Mouse (Mus musculus): ENCODE results near the gene Adat3. TPM values are rescaled to one million over a fixed set of nuclear protein-coding genes. Genes with fewer than 3 reads are reported as not detected.
A peak's percentile ranks its signal among the peaks of the same experiment; 100 is the strongest.

The Adat3 gene
- total RNA-seq, 2 experiments from 2014 or later, result 1.6 to 1.8 TPM

DNA sequence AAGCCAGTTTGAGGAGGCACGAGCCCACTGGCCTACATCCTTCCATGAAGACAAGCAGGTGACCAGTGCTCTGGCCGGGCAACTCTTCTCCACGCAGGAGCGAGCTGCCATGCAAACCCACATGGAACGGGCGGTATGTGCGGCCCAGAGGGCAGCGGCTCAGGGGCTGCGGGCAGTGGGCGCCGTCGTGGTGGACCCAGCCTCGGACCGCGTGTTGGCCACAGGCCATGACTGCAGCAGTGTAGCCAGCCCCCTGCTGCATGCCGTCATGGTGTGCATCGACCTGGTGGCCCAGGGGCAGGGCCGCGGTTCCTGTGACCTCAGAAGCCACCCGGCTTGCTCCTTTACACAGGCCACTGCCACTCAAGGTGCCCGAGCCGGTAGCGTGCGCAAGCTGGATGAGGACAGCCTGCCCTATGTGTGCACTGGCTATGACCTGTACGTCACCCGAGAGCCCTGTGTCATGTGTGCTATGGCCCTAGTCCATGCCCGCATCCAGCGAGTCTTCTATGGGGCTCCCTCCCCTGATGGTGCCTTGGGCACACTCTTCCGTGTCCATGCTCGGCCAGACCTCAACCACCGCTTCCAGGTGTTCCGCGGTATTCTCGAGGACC lies 4.2 kb downstream of the Adat3 start:
- no peak for DNase-seq
- intact Hi-C loops (cut with DNase I), result no loop called here

DNA sequence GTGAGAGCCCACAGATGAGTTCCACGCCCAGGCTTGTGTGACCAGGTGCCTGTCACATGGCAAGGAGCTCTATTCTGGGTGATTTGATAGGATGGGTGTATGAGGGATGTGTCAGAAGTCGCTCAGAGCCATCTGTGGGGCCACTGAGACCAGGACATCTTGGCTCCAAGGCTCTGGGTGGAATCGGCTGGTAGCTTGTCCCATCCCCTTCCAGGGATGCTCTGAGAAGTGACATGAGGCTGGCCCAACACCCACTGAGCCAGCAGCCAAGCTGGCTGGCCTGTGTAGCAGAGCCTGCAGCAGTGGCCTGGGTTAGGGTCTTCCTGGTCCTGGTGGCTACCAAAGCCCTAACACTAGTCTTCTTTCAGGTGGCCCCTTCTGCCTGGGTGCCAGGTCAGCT lies 5.8 kb downstream of the Adat3 start:
- no peak for DNase-seq
- intact Hi-C loops (cut with DNase I), result no loop called here

DNA sequence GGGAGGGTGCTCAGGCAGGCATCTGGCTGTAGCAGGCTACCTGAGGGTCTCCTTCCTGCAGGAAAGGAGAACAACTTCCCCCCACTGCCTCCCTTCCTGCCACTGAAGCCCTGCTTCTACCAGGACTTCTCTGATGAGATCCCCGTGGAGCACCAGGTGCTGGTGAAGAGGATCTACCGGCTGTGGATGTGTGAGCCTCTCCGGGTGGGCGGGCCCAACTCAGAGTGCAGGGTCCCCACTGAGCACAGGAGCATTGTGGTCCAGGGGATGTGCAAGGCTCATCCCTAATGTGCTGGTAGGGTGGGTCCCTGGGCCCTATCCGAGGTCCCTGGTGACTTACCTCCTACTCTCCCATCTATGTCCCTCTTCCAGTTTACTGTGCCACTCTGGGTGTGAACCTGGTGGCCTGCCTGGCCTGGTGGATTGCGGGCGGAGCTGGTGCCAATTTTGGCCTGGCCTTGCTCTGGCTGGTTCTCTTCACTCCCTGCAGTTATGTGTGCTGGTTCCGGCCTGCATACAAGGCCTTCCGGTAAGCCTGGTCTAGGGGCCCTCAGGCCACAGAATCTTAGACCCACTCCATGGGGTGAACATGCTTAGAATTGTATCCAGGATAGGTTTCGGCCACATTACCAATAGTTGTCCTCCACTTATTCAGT lies 6.7 kb downstream of the Adat3 start:
- DNase-seq, result no peak
- intact Hi-C loops (cut with DNase I), result no loop called here

DNA sequence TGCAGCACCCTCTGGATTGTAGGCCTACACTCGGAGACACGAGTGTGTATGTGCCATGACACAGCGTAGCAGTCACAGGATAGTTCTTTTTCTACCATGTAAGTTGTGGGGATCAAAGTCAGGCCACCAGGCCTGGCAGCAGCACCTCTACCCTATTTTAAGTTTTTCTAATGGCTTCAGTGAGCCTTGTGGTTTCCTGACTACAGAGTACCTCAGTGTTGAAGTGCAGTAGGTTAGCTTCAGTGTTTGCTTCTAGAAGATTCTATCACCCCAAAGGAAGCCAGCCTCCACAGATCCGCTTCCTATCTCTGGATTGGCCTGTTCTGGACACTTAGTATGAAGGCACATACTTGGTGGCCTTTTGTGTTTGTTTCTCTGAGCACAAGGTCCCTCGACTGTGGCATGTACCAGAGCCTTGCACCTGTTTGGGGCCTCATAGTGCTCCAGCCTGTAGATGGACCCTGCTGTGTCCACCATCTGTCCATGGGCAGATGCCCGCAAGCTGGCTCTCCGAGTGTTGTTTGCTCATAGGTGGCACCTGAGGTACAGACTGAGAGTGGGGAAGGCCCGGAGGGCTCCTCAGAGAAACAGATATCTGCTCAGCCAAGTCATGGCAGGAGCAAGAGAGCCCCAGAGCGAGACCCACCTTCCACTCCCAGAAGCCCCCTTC lies 7.6 kb downstream of the Adat3 start:
- intact Hi-C loops (cut with DNase I), result loop anchor here (2.0 kb wide), 2 partner anchors 31 to 75 kb away; no protein-coding TSS in a partner anchor
- no peak for DNase-seq

DNA sequence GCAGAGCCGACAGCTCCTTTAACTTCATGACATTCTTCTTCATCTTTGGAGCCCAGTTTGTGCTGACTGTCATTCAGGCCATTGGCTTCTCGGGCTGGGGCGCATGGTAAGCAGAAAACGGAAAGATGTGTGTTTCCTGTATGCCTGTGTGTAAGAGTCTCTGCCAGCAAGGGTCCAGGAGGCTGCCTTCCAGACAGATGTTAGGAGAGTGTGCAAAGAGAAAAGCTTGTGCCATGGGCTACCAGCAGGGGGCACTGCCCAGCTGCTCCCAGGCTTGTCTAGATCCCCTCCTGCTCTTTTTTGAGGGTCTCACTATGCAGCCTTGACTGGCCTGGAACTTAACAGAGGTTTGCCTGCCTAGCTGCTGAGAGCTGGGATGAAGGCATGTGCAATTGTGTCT lies 8.3 kb downstream of the Adat3 start:
- peak; percentile 68 to 71 for DNase-seq
- intact Hi-C loops (cut with DNase I), result loop anchor here (2.0 kb wide), 2 partner anchors 32 to 74 kb away; no protein-coding TSS in a partner anchor

DNA sequence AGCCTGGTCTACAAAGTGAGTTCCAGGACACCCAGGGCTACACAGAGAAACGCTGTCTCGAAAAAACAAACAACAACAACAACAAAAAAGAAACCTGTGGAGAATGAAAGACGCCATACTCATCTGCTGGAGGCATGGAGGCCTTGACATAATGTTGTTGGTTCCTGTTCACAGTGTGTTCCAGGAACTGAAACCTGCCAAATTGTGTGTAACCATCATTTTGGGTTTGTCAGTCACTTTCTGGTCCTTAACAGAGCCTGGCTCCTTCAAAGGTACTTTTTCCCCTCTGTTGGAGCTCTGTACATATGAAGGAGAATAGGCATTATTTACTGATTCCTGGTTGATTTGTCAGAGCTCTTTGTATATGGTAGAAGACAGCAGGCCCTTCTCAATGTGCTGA lies 9.2 kb downstream of the Adat3 start:
- intact Hi-C loops (cut with DNase I), result loop anchor here (2.0 kb wide), 2 partner anchors 33 to 73 kb away; no protein-coding TSS in a partner anchor
- no peak for DNase-seq

DNA sequence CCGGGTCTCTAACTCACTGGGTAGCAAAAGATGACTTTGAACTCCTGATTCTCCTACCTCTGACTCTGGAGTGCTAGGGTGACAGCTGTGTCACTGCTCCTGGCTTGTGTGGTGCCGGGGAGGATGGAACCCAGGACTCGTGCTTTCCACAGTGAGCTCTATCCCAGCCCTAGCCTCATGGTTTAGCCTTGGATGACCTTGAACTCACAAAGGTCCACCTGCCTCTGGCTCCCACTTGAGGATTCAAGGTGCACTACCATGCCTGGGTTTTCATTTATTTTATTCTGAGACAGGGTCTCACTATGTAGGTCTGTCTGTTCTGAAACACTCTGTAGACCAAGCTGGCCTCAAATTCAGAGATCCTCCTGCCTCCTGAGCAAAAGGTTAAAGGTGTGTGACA lies 11.1 kb downstream of the Adat3 start:
- intact Hi-C loops (cut with DNase I), result no loop called here
- DNase-seq, result no peak

DNA sequence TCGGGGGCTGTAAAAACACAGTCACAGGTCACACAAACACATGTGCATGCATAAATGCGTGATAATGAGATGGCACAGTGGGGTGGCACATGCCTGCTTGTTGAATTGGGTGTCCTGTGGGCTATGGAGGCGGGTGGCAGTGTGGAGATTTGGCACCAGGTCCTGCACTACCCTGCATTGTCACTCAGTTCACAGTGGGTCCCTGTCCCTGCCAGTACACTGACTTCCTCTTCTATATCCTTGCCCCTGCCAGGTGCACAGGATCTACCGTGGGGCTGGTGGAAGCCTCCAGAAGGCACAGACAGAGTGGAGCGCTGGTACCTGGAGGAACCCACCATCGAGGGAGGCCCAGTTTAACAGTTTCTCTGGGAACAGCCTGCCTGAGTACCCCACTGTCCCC lies 11.7 kb downstream of the Adat3 start:
- intact Hi-C loops (cut with DNase I), result no loop called here
- no peak for DNase-seq

DNA sequence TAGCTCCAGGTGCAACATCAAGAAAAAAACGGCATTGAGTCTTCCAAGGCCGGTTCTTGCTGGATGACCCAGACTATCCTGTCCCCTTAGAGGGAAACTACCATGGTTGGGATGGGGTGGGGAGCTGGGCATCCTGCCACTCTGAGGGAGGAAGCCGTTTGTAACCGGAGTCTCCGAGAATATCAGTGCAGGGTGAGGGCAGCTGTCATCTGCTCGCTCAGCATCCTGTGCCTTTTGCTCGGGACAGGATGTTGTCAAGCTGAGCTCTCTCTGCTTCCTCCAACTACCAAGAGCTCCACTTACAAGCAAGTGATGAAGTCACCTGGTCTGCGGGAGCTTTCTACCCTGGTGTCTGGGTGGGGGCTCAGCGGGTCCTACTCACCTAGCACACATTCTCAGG lies 15.5 kb downstream of the Adat3 start:
- DNase-seq, result no peak

DNA sequence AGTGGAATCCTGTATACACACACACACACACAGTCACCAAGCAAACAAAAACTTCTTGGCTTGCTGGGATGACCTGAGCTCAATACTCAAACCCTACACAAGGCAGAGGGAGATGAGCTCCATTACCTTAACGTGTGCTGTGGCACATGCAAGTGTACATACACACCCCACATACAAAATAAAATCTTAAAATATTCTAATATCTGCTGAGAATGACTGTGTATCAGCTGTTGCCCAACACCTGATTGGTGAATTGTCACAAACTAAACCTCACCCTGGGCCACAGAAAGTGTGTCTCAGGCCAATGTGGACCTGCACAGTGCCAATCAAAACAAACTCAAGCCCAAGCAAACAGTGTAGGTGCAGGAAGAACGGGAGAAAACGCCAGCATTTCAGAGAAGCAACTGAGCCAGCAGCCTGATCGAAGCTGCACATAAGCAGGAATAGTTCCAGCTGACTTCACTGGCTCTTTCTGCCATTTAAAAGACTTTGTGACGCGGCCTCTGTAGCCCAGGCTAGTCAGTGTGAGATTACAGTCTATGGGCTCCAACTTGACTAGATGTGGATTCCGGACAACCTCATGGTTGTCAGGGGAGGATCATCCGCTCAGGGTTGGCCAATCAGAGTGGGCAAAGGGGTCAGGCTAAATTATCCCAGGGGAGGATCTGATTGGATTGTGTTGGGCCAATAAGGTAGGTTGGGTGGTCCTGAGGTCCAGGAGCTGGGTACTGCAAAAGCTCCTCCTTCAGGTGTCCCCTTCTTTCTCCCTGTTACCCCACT lies 17.0 kb downstream of the Adat3 start:
- no peak for DNase-seq
- intact Hi-C loops (cut with DNase I), result loop anchor here (5.0 kb wide), 1 partner anchor 38 kb away; the partner anchor contains the start of gene Btbd2

More for the DNA sequence above, 15.5 kb downstream of the Adat3 start:
- intact Hi-C loops (cut with DNase I), result loop anchor here (1.0 kb wide), 1 partner anchor 27 kb away; no protein-coding TSS in a partner anchor

DNA sequence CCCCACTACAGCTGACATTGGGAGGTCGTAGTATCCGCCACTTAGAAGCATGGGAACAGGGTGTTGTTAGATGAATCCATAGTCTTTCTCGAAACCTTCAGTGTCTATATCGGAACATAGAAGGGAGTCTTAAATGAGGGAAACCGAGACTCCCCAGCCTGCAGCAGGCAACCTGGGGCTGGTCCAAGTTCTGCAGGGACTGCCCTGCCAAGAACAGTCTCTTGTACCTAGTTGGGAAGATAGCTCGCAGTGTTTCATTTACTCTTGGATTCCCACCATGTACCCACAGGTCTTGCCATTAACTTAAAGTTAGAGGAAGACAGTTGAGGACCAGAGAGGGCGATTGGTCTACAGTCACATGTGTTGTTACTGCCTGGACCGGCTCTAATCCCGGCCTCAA lies 17.7 kb downstream of the Adat3 start:
- intact Hi-C loops (cut with DNase I), result loop anchor here (5.0 kb wide), 1 partner anchor 37 kb away; the partner anchor contains the start of gene Btbd2
- DNase-seq, result no peak

DNA sequence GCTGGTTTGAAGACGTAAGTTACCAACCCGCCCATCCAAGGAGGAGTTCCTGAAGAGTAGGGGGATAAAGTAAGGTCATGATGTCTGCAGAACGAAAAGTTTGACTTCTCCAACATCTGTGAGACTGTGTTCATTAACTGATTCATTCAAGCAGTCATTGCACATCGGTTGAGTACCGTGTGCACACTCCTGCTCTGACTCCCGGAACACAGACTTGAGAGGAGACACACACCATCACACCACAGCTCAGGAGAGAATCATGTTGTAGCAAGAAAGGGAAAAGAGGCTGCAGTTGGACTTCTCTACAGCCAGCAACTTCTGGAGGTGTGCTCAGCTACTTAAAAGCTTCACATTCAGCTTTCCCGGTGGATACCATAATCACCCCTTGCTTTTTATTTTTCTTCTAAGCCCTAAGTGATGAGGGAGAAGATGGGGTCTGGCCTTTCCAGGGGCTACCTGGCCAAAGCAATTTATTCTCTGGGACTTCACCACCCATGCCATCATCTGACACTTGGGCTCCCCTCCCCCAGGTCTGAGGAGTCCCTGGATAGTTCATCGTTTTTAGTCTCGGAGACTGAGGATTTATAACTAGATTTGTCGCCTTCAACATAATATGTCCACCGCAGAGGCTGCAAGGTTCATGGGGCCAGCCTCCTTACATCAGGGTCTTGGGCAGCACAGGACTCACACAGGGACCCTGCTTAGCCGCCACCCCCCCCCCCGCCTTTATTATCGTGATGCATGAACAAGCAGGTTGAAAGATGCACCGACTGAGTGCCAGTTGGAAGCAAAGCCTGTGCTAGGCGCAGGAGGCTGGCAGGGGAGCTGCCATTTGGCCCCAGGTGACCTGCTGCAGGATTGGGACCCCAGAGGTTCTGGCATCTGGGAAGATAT lies 18.4 kb downstream of the Adat3 start:
- intact Hi-C loops (cut with DNase I), result loop anchor here (5.0 kb wide), 1 partner anchor 36 kb away; the partner anchor contains the start of gene Btbd2

DNA sequence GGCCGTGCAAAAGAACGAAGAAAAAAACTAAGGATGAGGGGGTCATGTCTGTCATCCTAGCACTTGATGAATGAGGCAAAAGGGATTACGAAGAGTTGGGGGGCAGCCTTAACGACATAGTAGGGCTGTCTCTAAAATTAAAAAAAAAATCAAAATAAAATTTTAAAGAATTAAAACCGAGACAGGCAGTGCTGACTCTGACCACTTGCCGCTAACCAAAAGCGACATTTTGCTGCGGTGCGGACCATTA lies 18.9 kb downstream of the Adat3 start:
- DNase-seq, result no peak
- intact Hi-C loops (cut with DNase I), result loop anchor here (5.0 kb wide), 1 partner anchor 36 kb away; the partner anchor contains the start of gene Btbd2

More for the DNA sequence above, 18.4 kb downstream of the Adat3 start:
- DNase-seq, result no peak

DNA sequence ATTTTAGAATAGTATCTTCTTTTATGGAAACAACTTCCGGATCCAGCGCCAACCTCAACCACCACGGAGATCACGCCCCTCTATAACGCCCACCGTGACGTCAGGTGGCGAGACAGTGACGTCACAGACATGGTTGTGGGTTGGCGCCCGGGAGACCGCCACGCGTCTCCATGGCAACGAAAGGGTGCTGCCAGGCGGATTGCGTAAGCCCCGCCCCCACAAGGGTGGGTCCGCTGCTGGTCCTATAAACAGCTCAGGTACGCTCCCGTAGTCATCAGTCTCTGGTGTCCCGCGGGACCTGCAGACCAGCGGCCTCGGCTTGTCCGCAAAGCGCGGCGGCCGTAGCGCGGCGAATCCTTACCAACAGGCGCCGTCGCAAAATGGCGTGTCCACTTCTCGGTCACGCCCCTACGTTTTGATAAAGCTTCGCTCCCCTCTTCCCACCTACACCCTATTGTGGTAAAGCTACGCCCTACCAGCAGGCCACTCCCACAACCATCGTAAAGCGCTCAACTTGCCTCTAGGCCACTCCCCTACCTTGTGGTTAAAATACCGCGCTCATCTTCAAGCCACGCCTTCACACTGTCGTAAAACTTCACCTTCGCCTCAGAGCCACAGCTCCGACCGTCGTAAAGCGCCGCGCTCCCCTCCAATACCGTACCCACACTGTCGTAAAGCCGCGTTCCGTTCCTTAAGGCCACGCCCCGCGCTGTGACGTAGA lies 19.4 kb downstream of the Adat3 start:
- intact Hi-C loops (cut with DNase I), result loop anchor here (5.0 kb wide), 1 partner anchor 35 kb away; the partner anchor contains the start of gene Btbd2
- peak; percentile 99 for DNase-seq

DNA sequence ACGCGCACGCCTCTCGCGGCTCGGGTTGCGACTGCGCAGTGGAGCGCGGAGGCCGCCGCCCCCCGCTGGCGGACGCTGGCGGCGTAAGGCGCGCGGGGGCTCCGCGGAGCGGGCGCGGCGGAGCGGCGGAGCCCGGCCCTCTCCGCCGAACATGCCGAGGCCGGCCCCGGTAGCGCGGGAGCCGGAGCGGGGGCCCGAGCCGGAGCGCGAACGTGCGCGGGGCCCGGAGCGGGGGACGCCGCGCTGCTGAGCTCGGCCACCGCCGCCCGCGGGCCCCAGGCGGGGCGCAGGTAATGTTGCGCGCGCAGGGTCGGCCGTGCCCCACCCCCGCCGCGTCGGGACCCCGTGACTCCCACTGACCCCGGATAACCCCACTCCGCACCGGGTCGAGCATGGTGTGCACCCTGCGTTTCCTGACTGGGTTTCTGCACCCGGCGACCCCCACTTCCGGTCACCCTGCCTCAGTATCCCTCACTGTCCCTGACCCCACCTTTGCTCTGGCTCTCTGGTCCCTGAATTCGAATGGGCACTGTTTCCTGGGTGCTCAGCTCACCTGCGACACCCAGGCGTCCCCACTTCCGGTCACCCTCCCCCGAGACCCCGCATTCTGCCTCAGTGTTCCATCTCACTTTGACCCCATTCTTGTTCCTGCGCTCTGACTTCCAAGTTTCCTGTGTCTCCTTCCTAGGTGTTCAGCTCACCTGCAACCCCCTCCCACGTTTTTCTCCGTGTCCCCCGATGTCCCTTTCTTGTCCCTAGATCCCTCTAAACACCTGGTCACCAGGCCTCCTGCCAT lies 20.2 kb downstream of the Adat3 start, which contains the start of gene Csnk1g2:
TSS of gene Csnk1g2 (plus strand) at position 178 of the 796 bp plus-strand sequence.
- intact Hi-C loops (cut with DNase I), result loop anchor here (5.0 kb wide), 1 partner anchor 34 kb away; the partner anchor contains the start of gene Btbd2
- DNase-seq, result peak in 1 of 2 experiments; percentile 74

DNA sequence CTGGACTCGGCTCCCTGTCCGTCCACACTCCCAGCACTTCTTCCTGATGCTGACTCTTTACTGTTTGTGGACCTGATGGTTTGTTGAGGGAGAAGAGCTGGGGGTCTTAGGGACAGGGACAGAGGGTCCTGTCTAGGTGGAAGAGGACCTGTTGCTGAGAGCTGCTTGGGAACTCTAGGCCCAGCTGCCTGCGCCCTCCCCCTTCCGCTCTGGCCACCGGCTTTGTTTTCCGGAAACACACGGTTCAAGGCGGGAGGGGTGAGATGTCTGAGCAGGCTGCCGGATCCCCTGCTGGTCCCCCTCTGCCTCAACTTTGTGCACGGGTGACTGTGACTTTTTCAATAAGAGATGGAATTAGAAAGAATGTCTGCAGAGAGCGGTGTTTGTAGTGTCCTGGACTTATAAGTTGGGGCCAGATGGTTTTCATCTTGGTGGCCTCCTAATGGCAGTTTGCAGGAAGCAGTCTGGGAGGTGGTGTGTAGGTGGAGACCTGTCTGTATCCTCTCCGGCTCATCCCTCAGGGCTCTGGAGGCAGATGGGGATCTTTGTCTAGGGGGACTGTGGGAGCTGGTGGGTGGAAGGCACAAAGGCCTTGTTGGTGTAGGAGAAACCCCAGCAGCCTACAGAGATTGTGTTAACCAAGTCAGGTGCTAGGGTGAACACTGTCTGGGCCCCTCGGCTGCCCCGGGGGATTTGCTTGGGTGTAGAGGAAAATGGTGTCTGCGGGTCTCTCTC lies 20.9 kb downstream of the Adat3 start:
- peak; percentile 66 to 75 for DNase-seq
- intact Hi-C loops (cut with DNase I), result loop anchor here (5.0 kb wide), 1 partner anchor 34 kb away; the partner anchor contains the start of gene Btbd2

DNA sequence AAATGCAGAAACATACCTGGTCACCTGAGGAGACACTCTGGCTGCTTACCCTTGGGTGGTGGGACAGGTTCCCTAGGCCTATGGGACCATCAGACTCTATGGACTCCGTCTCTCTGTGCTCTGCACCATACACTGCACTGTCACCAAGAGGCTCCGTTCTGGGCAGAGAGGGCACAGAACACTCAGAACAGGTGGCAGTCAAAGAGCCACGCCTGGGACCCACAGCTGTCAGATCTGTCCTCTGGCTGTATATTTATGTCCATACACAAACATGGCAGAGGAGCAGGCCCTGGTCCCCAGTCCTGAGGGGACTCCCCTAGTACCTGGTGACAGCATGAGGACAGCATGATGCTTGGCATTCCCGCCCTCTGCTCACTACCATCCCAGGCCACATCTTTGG lies 23.1 kb downstream of the Adat3 start:
- DNase-seq, result no peak
- intact Hi-C loops (cut with DNase I), result no loop called here
